Comparison of ENCODE assay signal across 8 mouse cellular contexts in the genomic region with DNA sequence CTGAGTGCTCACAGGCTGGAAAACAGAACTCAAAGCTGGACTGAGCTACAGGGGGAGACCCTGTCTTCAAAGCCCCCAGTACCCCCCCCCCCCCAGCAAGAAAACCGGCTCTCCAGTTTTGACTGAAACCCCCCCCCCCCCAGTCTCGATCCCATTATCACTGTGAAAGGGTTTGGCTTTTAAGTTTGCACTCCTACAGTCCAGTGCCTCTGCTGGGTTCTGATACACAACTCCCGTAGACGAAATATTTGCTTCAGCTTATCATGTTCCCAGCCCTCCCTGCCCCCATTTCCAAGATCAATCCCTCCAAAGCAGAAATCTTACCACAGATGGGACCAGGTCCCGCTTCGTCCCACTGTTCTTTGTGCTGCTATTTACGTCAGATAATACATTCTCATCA. TPM values are rescaled to one million over a fixed set of nuclear protein-coding genes. Genes with fewer than 3 reads are reported as not detected.
DNase-seq lines count a peak whose midpoint lies in the region; ATAC-seq lines count a peak whose summit lies in the region.

No protein-coding gene starts in this region.

- intact Hi-C loops in left cerebral cortex, postnatal 25 days (cut with DNase I): loop anchor here (2.0 to 5.0 kb wide), 3 partner anchors 71 to 158 kb away; partner anchors contain the start of gene Ston2

- no peaks in the 10 kb centered on the region for H3K27me3 ChIP-seq in heart, embryonic 10.5 days (ENCODE audit: insufficient read depth, poor library complexity, severe bottlenecking)
- H3K27me3 ChIP-seq in neural tube, embryonic 12.5 days (replicated peaks): no peaks in the 10 kb centered on the region
- no peaks in the 10 kb centered on the region for H3K27me3 ChIP-seq in liver, embryonic 13.5 days

- 0 out of 2 replicates have a peak, but pooled peaks have one; percentile 18 for ATAC-seq in neural tube, embryonic 12.5 days (ENCODE audit: low FRiP score, low read depth)
- ATAC-seq in liver, embryonic 13.5 days (ENCODE audit: low read depth): no peak

- no peak for DNase-seq in heart, embryonic 10.5 days (ENCODE audit: low spot score)
- no peak for DNase-seq in heart, adult 8-10 months (ENCODE audit: low spot score)
- no peak for DNase-seq in neural tube, embryonic 10.5 days (ENCODE audit: extremely low spot score, low spot score)
- DNase-seq in liver, embryonic 13.5 days: no peak
- DNase-seq in spleen, adult 18-20 months: no peak
- no peak for DNase-seq in left cerebral cortex, postnatal 25 days (ENCODE audit: low spot score in 2 of 2)
- no peak for DNase-seq in cerebellum, adult 11-12 months

- H3K9me3 ChIP-seq in heart, embryonic 10.5 days: no peaks in the 10 kb centered on the region
- no peaks in the 10 kb centered on the region for H3K9me3 ChIP-seq in neural tube, embryonic 12.5 days
- H3K9me3 ChIP-seq in liver, embryonic 13.5 days (replicated peaks): no peaks in the 10 kb centered on the region

- H3K9ac ChIP-seq in neural tube, embryonic 12.5 days: no peak overlapping the region
- no peak overlapping the region for H3K9ac ChIP-seq in liver, embryonic 13.5 days

- peaks cover 22% of the 10 kb centered on the region for H3K4me1 ChIP-seq in heart, embryonic 10.5 days
- H3K4me1 ChIP-seq in neural tube, embryonic 12.5 days: peaks cover 11% of the 10 kb centered on the region
- peaks cover 23% of the 10 kb centered on the region for H3K4me1 ChIP-seq in liver, embryonic 13.5 days (replicated peaks)

- H3K4me3 ChIP-seq in heart, embryonic 10.5 days: peak overlapping the region; percentile 50
- no peak overlapping the region for H3K4me3 ChIP-seq in neural tube, embryonic 12.5 days
- H3K4me3 ChIP-seq in liver, embryonic 13.5 days (replicated peaks): no peak overlapping the region

- H3K4me2 ChIP-seq in neural tube, embryonic 12.5 days (replicated peaks): peak overlapping the region; percentile 46
- H3K4me2 ChIP-seq in liver, embryonic 13.5 days: peak overlapping the region; percentile 26; the same call in 1 of the 2 replicates

- 45% methylated on average over 7 of the region's 7 CpGs for WGBS in heart, embryonic 10.5 days
- 57% methylated on average over 7 of the region's 7 CpGs for WGBS in neural tube, embryonic 12.5 days
- WGBS in liver, embryonic 13.5 days (ENCODE audit: insufficient replicate concordance): 58% methylated on average over 7 of the region's 7 CpGs

- no peaks in the 10 kb centered on the region for H3K36me3 ChIP-seq in heart, embryonic 10.5 days
- H3K36me3 ChIP-seq in neural tube, embryonic 12.5 days: no peaks in the 10 kb centered on the region
- H3K36me3 ChIP-seq in liver, embryonic 13.5 days: peaks cover 32% of the 10 kb centered on the region

- no peak overlapping the region for H3K27ac ChIP-seq in heart, embryonic 10.5 days
- H3K27ac ChIP-seq in neural tube, embryonic 12.5 days: no peak overlapping the region
- H3K27ac ChIP-seq in liver, embryonic 13.5 days: no peak overlapping the region

RNA-seq across cellular contexts. Expression of gene Gtf2a1, which starts 50.8 kb away (rescaled TPM):
- 32.0 and 42.3 TPM in 2 replicates for polyA plus RNA-seq in heart, embryonic 10.5 days (2016; fragmentation: Nextera tagmentation; extraction: Ambion mirVana)
- 10 to 100 TPM; 24.5 to 31.5 (median 28.2) TPM for total RNA-seq in heart, adult 8-10 months (2022)
- 68.7 and 81.6 TPM in 2 replicates for polyA plus RNA-seq in neural tube, embryonic 12.5 days (2016; fragmentation: Nextera tagmentation; extraction: Ambion mirVana)
- polyA plus RNA-seq in liver, embryonic 13.5 days (2015; fragmentation: Nextera tagmentation; extraction: Ambion mirVana): 21.7 and 26.0 TPM in 2 replicates
- 10 to 100 TPM; 51.5 to 51.8 TPM for total RNA-seq in left cerebral cortex, postnatal 25 days (2021)
